Mouse (Mus musculus): ENCODE measurements at regions not wholly inside any gene's neighbourhood (a gene's known extent, or its start where the extent isn't known, plus 50 kb on each side); places are given as distances from the start of the nearest gene placed in this dataset.

- in situ Hi-C loops (cut with MboI, MseI), result no loop called here
Measured at GRCm38 (mm10) chr3:151351481-151352090, 86.1 kb upstream of the Adgrl4 start.

DNA sequence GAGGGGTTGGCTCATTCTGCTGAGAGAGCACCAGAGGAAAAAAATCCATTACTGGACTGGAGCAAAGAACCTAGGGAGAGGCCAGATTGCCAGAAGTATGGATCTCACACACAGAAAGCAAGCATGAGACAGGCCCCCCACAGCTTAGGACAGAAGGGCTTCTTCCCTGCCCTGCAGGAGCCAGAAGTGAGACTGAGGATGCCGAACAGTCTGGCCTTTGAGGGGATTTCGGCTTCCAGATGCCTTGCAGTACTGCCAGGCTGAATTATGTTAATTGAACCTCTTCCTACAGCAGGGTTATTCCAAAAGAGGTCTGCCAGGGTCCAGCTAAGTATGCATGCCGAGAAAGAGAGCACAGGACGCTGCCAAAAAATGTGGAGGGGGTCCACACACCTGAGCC lies 71.4 kb upstream of the Adgrl4 start:
- in situ Hi-C loops (cut with MboI, MseI), result no loop called here

- in situ Hi-C loops (cut with MboI, MseI), result no loop called here
Measured at GRCm38 (mm10) chr3:151366707-151367306, 70.9 kb upstream of the Adgrl4 start.

DNA sequence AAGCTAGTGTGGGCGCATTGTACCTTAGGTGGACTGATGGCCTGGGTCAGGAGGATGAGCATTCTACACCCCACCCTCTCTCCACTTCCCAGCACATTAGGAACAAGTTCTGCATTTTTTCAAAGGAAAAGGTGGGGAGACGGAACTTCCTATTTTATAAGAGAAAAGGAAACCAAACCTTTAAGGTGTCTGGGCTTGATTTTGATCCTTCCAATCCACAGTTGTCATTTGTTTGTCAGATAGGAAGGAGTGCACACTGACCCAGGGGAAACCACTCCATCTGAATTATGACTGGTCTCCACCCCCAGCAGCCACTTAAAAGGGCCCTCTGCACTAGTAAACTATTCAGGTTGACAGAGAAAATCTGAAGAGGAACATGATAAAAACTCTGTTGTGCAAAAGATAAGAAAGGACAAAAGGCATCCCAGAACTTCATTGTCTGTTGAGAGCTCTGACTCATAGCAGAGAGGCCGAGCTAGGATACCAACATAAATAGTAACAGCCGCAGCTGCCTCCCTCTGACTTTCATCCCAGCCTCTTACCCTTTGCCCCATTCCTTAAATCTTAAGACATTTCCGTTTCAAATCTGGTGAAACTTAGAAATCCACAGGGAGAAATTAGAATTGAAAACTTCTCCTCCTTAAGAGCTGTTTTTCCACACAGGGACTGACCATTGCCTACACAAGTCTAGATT lies 54.2 kb upstream of the Adgrl4 start:
- in situ Hi-C loops (cut with MboI, MseI), result no loop called here

GRCm38 (mm10) chr3:151384850-151385249 lies 52.8 kb upstream of the Adgrl4 start:
- in situ Hi-C loops (cut with MboI, MseI), result no loop called here

DNA sequence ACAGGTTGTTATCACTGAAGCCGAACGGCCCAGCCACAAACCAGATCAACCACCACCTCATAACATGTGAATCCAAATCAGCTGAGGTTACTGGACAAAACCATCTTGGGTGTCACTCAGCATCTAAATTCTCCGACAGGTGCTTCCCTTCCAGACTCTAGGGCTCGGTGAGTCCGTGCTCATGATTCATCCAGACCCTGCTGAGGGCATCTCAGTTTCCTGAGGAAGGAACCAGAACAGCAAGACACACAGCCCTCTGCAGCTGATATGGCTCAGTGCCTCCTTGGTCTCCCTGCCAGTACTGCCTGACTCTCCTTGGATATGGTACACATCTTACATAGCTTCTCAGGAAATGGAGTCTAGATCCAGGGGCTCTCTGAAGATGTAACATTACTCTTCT lies 51.6 kb upstream of the Adgrl4 start:
- in situ Hi-C loops (cut with MboI, MseI), result no loop called here

Measured in regulatory T cell (primary cell).